Mouse (Mus musculus) liver, embryonic 18 days (tissue): ENCODE results near the gene Gal. TPM values are rescaled to one million over a fixed set of nuclear protein-coding genes. Genes with fewer than 3 reads are reported as not detected.

Experiments
- polyA plus RNA-seq: library from polyadenylated mRNA; depleted of rRNA; stranded (reverse); fragments of >200 nt; gene quantifications from 2 replicates; pipeline ENCODE4 v1.2.3, GENCODE M21; 2012; rRNA removed

Gene Gal
- polyA plus RNA-seq, result 0.06 and 0.14 TPM in 2 replicates

GRCm38 (mm10) chr19:3414268-3414733, at the start of gene Gal:
TSS of gene Gal (minus strand) at chr19:3414544.

GRCm38 (mm10) chr19:3388629-3389057, 25.7 kb downstream of the Gal start, which contains the start of gene Tesmin:
TSS of gene Tesmin (plus strand) at chr19:3388857.

Other genes starting within 250 kb of the Gal start
- gene Mrpl21, start 131.6 kb downstream of the Gal start, polyA plus RNA-seq, result 26.6 and 27.0 TPM in 2 replicates
- gene Ighmbp2, start 131.5 kb downstream of the Gal start, polyA plus RNA-seq, result 1.5 and 1.7 TPM in 2 replicates
- 38.0 and 40.9 TPM in 2 replicates for gene Cpt1a, start 92.2 kb downstream of the Gal start, polyA plus RNA-seq
- gene Tesmin, start 25.7 kb downstream of the Gal start, polyA plus RNA-seq, result 0.19 and 0.22 TPM in 2 replicates
- gene Ppp6r3, start 161.2 kb upstream of the Gal start, polyA plus RNA-seq, result 22.7 and 25.0 TPM in 2 replicates